Mouse (Mus musculus) thymus, adult 2 months (tissue): ENCODE data around the gene Setd1b. TPM values are rescaled to one million over a fixed set of nuclear protein-coding genes. Genes with fewer than 3 reads are reported as not detected.

ENCODE experiments used
- DNase-seq: peaks from one replicate; pipeline ENCODE4 v3.0.0; 2021
- H3K27ac ChIP-seq: fragments of 200-500 bp; 2 replicates; pipeline ENCODE4 v1.5.1; 2012; ENCODE audit warnings: low read length, control low read depth; ENCODE audit not compliant: control insufficient read depth, insufficient read depth
- H3K27me3 ChIP-seq: fragments of 200-500 bp; 2 replicates; pipeline ENCODE4 v1.6.1; 2012; ENCODE audit warnings: mild to moderate bottlenecking, low read length, moderate library complexity, mixed read lengths; ENCODE audit not compliant: control insufficient read depth, insufficient read depth
- H3K36me3 ChIP-seq: fragments of 200-500 bp; 2 replicates; pipeline ENCODE4 v1.6.1; 2012; ENCODE audit warnings: mild to moderate bottlenecking, low read length, moderate library complexity; ENCODE audit not compliant: control insufficient read depth, insufficient read depth
- H3K4me1 ChIP-seq: fragments of 200-500 bp; replicated peaks from 2 replicates; pipeline ENCODE4 v1.6.1; 2012; ENCODE audit warnings: low read length; ENCODE audit not compliant: control insufficient read depth, insufficient read depth
- H3K4me3 ChIP-seq: fragments of 200-500 bp; 2 replicates; pipeline ENCODE4 v1.5.1; 2012; ENCODE audit warnings: mild to moderate bottlenecking, low read length, control low read depth, moderate library complexity; ENCODE audit not compliant: control insufficient read depth, insufficient read depth
- CTCF ChIP-seq: fragments of 200-500 bp; IDR thresholded peaks from 2 replicates; pipeline ENCODE4 v1.5.1; 2012; ENCODE audit warnings: mild to moderate bottlenecking, control low read depth, low read length, moderate library complexity, borderline replicate concordance; ENCODE audit not compliant: control insufficient read depth, poor library complexity, insufficient read depth; ENCODE audit errors: extremely low read depth
- POLR2A ChIP-seq: fragments of 200-500 bp; IDR thresholded peaks from 2 replicates; pipeline ENCODE4 v1.6.1; 2012; ENCODE audit warnings: mild to moderate bottlenecking, low read length, control low read depth, moderate library complexity; ENCODE audit not compliant: control insufficient read depth, poor library complexity, insufficient read depth; ENCODE audit errors: extremely low read depth
- WGBS: fragments of 180-500 bp; shearing (Covaris S2); methylation state at CpG from one replicate; pipeline ENCODE4 v1.1.7; 2018; 5-methylcytosine and 5-hydroxymethylcytosine counted together
- polyA plus RNA-seq: library from polyadenylated mRNA; depleted of rRNA; stranded (reverse); fragments of >200 nt; gene quantifications from 2 replicates; pipeline ENCODE4 v1.2.3, GENCODE M21; 2012

Gene Setd1b
- polyA plus RNA-seq, 1 experiment = 45.5 TPM

DNA sequence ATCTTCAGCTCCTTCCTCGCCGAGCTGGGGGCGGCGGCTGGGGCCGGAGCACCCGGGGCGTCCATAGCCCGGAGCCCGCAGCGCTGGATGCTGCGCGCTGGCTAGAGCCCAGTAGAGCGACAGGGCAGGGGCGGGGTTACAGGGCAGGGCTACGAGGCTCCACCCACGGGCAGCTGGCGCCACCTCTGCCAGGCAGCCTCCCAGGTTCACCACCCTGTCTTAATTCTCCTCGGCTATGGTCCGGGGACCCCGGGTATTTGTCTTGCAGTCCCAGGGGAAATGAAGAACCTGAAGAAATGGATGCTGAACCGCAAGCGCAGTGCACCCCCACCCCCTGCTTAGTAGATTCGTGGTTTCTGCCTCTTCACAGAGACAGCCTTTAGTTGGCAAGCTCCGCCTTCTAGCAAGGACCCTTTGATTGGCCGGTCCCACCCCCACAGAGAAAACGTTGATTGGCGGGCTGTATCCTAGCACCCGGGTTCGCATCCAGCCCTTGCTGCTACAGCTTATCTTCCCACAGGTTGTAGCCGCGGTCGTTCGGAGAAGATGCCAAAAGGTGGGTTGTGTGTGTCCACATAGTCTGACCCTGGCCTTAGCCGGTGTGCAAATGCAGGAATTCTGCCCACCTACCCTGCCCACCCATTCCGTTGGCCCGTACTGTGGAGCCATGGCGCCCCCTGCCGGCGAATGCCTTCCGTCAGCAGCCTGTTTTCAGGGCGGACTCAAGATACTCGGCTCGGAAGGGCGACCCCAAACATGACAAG lies 9.5 kb upstream of the Setd1b start, which contains the start of gene Rhof:
Gene Rhof, minus strand, starts transcription at position 385 of the 764 bp plus-strand sequence.
- H3K4me1 ChIP-seq = peaks cover 82% of the 10 kb centered on the region
- 2% methylated on average over 44 of the region's 44 CpGs for WGBS
- H3K27me3 ChIP-seq = no peaks in the 10 kb centered on the region
- peaks cover 4% of the 10 kb centered on the region; the same call in 1 of the 2 replicates for H3K36me3 ChIP-seq
- peak within 1 kb of the TSS; percentile 55 for H3K4me3 ChIP-seq
- TF ChIP-seq CTCF (peak; percentile 99), POLR2A (peak; percentile 60; the same call in 1 of the 2 replicates)
- H3K27ac ChIP-seq = peak within 1 kb of the TSS; percentile 15; the same call in 1 of the 2 replicates
- DNase-seq = peak; percentile 89

DNA sequence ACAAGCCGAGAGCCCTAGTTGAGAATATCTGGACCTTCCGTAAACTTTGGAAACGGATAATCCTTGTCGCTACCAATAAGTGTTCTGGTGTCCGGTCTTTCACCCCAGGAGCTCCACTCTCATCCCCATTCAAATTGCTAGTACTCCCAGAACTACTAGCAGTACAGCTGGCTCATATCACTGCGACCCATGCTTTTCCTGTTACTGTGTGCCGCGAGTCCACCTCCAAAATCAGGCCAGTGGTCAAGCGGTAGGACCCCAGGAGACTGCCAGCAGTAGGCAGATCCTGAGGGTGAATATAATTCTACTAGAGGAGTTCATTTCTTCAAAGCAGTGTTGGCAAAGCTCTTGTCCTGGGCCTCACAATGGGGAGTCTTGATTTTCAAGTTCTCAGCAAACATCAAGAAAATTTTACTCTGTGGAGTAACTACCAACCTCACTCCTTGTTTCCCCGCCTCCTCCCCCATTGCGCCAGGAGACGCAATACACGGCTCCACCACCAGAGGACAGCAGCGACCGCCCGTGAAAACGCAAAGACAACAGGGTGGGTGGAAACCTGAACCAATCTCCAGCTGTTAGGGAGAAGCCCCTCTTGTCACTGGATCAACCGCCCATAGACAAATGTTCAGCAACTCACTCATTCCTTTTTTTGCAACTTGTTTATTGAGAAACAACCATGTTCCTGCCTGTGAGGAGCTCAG lies 8.8 kb upstream of the Setd1b start:
- H3K4me3 ChIP-seq = no peak overlapping the region
- WGBS = 33% methylated on average over 18 of the region's 18 CpGs
- peaks cover 84% of the 10 kb centered on the region for H3K4me1 ChIP-seq

DNA sequence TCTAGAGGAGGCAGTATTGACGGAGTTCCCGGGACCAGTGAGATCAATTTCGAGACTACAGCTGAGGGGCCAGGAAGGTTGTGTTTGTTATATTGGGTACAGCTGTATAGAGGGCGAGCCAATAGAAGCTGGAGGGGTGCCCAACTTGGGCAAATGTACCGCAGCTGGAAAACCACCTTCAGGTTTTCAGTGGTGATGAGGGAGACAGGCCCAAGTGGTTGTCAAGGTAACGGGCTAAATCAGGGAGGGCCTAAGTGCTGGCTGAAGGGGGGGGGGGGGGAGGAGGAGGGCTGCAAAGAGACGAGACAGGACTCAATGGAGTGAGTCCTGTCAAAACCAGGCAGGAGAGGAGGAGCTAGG lies 8.2 kb upstream of the Setd1b start:
- H3K4me3 ChIP-seq = no peak overlapping the region
- peaks cover 81% of the 10 kb centered on the region for H3K4me1 ChIP-seq
- TF ChIP-seq POLR2A (no peak), CTCF (no peak)
- no peaks in the 10 kb centered on the region for H3K27me3 ChIP-seq
- DNase-seq = no peak
- peak overlapping the region; percentile 40; the same call in 1 of the 2 replicates for H3K27ac ChIP-seq
- H3K36me3 ChIP-seq = peaks cover 4% of the 10 kb centered on the region; the same call in 1 of the 2 replicates
- 53% methylated on average over 7 of the region's 7 CpGs for WGBS

More for the DNA sequence above, 8.8 kb upstream of the Setd1b start:
- peak; percentile 90 for DNase-seq
- Histone ChIP-seq H3K36me3 (peaks cover 4% of the 10 kb centered on the region; the same call in 1 of the 2 replicates), H3K27ac (peak overlapping the region; percentile 40; the same call in 1 of the 2 replicates), H3K27me3 (no peaks in the 10 kb centered on the region)
- TF ChIP-seq POLR2A (no peak), CTCF (peak; percentile 98)

DNA sequence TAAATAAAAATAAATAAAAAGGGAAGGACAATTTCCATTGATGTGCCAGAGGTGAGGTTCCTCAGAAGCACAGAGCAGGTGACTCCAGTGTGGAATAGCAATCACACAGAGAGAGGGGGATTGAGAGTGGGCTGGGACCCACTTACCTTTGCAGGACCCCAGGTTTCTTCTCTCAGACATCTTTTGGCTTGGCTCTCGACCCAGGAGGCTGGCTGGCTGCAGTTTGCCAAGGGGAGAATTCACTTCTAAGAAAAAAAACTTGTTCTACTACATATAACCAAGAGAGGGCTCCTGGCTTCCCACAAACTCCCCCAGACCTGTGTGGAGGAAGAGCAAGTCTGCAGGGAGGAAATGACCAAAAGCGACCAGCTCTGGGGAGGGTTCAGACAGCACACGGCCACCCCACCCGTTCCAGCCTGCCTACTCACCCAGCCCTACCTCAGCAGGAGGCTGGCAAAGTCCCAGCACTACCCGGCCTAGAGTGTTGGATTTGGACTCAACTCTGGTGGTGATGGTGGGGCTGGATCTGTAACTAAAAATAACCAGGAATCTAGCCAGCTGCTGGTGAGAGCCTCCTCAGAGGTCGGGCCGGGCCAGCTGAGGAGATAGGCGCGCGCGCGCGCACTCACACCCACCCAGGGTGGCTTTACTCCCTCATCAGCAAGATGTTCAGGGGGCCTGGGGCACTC lies 7.7 kb upstream of the Setd1b start:
- DNase-seq = no peak
- Histone ChIP-seq H3K36me3 (peaks cover 4% of the 10 kb centered on the region; the same call in 1 of the 2 replicates), H3K4me1 (peaks cover 76% of the 10 kb centered on the region), H3K27me3 (no peaks in the 10 kb centered on the region), H3K4me3 (no peak overlapping the region), H3K27ac (peak overlapping the region; percentile 17; the same call in 1 of the 2 replicates)
- no peak for TF ChIP-seq CTCF
- no peak for TF ChIP-seq POLR2A
- 69% methylated on average over 13 of the region's 13 CpGs for WGBS

DNA sequence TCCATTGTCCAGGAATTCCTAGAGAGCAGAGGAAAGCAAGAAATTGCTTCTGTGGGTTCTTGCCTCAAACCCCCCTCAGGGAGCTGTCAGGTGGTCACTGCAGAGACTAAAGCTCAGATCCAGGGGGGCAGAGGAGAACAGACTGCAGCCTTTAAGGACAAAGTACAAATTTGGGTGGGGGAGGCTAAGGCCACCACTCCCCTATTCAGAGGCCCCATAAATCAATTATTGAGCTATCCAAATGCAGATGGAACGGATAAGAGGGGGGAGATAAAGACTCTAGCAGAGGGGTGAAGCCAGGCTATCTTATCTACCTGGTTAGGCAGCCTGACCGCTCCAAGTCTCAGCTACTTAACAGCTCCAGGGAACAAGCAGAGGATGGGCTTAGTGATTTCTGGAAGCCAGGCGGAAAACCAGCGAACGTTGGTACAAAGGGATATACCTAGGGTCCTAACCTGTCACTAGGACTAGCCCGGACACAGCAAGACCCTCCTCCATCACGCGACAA lies 7.1 kb upstream of the Setd1b start:
- WGBS = 92% methylated on average over 8 of the region's 8 CpGs
- H3K36me3 ChIP-seq = peaks cover 4% of the 10 kb centered on the region; the same call in 1 of the 2 replicates
- H3K4me1 ChIP-seq = peaks cover 70% of the 10 kb centered on the region
- H3K4me3 ChIP-seq = no peak overlapping the region
- TF ChIP-seq POLR2A (no peak), CTCF (no peak)
- H3K27me3 ChIP-seq = no peaks in the 10 kb centered on the region
- no peak for DNase-seq
- H3K27ac ChIP-seq = no peak overlapping the region
